Mouse (Mus musculus) heart, postnatal 25 days (tissue): ENCODE measurements around the gene Grid2. TPM values are rescaled to one million over a fixed set of nuclear protein-coding genes. Genes with fewer than 3 reads are reported as not detected.

Source experiments
- DNase-seq: peaks from one replicate; pipeline ENCODE4 v3.0.0; 2022; ENCODE audit warnings: low spot score
- intact Hi-C: fragments of 180-260 bp; cut with DNase I; formaldehyde crosslinking; loops from one replicate; pipeline ENCODE4 v1.15.1; 2025
- total RNA-seq, 2 experiments: library from RNA; stranded (reverse); gene quantifications; 2 replicates each; pipeline ENCODE4 v1.2.3; 2021

The Grid2 gene
- total RNA-seq, 2 experiments from 2014 or later, result 0.22 TPM; not detected in 1

DNA sequence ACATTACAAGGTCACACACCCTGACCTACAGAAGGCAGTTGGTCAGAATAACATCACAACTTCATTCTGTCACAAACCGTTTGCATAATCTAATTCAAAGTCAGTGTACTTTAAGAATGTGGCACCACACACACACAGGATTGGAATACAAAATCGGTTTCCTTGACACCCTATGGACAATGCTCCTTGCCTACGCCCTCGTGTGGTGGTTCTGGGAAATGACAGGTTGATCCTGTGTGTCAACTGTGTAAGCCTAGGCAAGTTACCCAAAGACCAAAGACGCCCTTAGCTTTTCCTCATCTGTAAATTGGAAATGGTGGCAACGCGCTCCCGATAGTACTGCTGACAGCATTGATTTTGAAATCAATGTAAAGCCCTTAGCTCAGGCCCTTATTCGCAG is 1428.3 kb downstream of the Grid2 start:
- DNase-seq, result no peak
- intact Hi-C loops, result loop anchor here (5.0 kb wide), 1 partner anchor 872 kb away; no protein-coding TSS in a partner anchor

GRCm38 (mm10) chr6:64684973-64685372 is 1429.3 kb downstream of the Grid2 start:
- DNase-seq, result no peak
- intact Hi-C loops, result loop anchor here (5.0 kb wide), 1 partner anchor 873 kb away; no protein-coding TSS in a partner anchor

- no peak for DNase-seq
- intact Hi-C loops, result no loop called here
These were observed 1432.7 kb downstream of the Grid2 start for GRCm38 (mm10) chr6:64688181-64688944.

DNA sequence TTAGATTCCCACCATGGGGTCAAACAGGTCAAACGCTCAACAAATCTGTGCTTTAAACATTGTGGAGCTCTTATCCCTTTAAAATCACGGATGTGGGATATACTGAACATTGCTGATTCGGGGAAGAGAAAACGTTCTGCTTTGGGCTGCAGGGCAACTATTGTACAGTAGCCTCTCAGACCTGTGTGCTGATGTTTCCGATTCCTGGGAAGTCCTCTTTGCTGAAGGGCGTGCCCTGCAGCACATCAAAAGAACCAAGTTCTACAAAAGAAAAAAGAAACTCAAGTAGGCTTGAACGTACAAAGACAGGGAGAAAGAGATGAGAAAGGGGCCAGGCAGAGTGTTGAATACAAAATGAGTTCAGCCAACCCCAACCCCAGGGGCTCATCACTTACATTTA is 1439.0 kb downstream of the Grid2 start:
- DNase-seq, result no peak
- intact Hi-C loops, result no loop called here

- no peak for DNase-seq
- intact Hi-C loops, result no loop called here
These were observed 1448.0 kb downstream of the Grid2 start for GRCm38 (mm10) chr6:64703659-64704058.

DNA sequence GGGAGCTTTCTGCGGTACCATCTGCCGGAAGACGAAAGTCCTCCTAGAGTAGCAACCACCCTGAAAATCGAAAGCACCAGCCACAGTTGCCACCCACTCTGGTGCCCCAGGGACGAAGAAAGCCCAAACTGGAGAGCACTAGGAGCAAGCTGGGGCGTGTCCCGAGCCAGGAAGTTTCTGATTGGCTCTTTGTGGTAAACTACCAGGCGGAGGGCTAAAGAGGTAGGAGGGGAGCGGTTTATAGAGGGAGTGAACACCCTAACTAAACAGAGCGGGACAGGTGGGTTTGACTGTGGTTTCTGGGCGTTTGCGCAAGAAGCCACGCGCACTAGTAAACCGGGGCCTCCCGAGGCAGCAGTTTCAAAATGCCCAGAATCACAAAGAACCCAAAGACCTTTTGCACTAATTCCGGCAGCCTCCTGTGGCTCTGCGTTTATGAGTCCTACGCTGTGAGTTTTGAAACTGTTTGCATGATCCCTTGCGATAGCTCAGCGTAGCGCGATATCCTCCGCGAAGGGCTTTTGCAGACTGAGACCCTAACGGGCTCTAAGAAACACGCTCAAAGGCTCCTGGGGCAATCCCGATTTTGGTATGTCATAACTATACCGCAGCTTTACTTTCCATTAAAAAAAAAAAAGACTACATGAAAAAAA is 1472.2 kb downstream of the Grid2 start:
- no peak for DNase-seq
- intact Hi-C loops, result no loop called here

GRCm38 (mm10) chr6:64728499-64729198 is 1473.0 kb downstream of the Grid2 start, which contains the start of gene Atoh1:
Atoh1 (plus strand) TSS chr6:64729125.
- intact Hi-C loops, result no loop called here
- no peak for DNase-seq

- intact Hi-C loops, result no loop called here
- DNase-seq, result no peak
These were observed 1473.7 kb downstream of the Grid2 start for GRCm38 (mm10) chr6:64729231-64730011.

DNA sequence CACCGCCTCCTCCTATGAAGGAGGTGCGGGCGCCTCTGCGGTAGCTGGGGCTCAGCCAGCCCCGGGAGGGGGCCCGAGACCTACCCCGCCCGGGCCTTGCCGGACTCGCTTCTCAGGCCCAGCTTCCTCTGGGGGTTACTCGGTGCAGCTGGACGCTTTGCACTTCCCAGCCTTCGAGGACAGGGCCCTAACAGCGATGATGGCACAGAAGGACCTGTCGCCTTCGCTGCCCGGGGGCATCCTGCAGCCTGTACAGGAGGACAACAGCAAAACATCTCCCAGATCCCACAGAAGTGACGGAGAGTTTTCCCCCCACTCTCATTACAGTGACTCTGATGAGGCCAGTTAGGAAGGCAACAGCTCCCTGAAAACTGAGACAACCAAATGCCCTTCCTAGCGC is 1474.4 kb downstream of the Grid2 start:
- intact Hi-C loops, result no loop called here
- DNase-seq, result no peak

DNA sequence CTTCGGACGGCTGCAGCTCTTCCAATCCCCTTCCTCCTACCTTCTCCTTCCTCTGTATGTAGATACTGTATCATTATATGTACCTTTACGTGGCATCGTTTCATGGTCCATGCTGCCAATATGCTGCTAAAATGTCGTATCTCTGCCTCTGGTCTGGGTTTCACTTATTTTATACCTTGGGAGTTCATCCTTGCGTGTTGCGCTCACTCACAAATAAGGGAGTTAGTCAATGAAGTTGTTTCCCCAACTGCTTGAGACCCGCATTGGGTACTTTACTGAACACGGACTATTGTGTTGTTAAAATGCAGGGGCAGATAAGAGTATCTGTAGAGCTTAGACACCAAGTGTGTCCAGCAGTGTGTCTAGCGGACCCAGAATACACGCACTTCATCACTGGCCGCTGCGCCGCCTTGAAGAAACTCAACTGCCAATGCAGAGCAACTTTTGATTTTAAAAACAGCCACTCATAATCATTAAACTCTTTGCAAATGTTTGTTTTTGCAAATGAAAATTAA is 1474.9 kb downstream of the Grid2 start:
- intact Hi-C loops, result no loop called here
- no peak for DNase-seq

GRCm38 (mm10) chr6:64731126-64731525 is 1475.5 kb downstream of the Grid2 start:
- DNase-seq, result no peak
- intact Hi-C loops, result no loop called here

DNA sequence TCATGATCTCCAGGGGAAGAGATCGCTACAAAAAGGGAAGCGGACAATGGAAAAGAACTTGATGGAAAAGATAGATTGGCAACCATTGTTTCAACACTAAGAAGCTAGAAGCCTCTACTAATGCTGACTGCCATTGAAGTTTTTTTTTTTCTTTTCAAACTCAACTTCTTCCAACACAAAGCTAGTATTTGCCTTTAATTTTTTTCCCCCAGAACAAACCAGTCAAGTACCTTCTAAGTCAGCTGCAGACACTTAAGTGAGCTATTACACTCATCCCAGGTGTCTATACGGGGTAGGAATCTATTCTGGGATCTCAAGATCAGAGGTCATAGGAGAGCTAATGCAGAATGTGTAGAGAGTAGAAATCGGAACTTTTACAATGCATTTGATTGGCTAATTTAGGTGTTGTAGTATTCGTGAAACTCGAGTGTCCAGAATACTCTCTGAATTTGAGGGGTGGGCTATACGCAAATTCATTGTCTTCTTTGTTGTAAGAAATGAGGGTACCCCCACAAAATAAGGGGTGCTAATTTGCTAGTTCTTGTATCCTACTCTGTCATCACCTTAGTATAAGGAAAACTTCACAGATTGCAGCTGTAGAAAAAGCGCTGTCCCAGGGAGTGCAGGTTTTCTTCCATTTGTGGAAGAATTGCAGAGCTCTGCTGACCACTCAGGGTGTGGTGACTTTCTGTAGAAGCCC is 1476.1 kb downstream of the Grid2 start:
- intact Hi-C loops, result no loop called here
- no peak for DNase-seq

DNA sequence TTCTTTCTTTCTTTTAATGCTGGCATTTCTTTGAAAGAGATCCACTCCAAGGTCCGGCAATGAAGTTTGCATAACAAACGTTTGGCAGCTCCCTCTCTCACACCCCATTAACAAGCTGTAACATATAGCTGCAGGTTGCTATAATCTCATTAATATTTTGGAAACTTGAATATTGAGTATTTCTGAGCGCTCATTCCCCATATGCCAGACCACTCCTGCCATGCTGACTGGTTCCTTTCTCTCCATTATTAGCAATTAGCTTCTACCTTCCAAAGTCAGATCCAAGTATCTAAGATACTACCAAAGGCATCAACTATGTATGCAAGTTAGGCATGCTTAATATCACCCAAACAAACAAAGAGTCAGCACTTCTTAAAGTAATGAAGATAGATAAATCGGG is 1477.6 kb downstream of the Grid2 start:
- no peak for DNase-seq
- intact Hi-C loops, result no loop called here

DNA sequence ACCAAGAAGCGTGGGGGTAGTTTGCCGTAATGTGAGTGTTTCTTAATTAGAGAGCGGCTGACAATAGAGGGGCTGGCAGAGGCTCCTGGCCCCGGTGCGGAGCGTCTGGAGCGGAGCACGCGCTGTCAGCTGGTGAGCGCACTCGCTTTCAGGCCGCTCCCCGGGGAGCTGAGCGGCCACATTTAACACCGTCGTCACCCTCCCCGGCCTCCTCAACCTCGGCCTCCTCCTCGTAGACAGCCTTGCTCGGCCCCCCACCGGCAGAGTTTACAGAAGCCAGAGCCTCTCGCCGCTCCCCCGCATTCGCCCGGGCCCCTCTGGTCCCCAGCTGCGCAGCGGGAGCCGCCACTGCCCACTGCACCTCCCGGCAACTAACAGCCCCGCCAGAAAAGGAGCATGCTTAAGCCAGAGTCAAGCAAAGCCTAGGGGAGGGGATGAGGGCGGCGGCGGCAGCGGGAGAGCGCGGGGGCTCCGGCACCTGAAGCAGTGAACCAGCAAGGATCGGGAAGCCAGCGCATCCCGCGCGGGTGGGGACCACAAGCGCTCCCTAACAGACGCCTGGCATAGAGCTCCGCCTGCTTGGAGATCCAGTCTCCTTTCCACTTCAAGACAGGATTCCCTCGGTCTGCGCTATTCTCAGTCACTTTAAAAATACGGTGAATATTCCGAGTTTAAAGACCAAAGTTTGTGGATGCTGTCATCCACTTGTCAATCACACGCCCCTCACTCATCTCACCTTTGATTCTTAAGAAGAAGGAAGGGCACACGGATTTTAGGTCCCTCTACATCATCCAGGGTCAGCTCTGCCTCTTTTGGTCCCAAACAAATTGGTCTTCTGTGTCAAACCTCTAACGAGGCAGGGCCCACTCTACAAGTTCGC is 1479.0 kb downstream of the Grid2 start:
- intact Hi-C loops, result no loop called here
- DNase-seq, result no peak

GRCm38 (mm10) chr6:64736317-64736716 is 1480.6 kb downstream of the Grid2 start:
- intact Hi-C loops, result no loop called here
- no peak for DNase-seq

GRCm38 (mm10) chr6:64742915-64743489 is 1487.3 kb downstream of the Grid2 start:
- no peak for DNase-seq
- intact Hi-C loops, result no loop called here
